Mouse (Mus musculus) embryo, embryonic 9.5 days (tissue): ENCODE results near the gene Arhgap15.

Source experiments
- DNase-seq: peaks from one replicate; pipeline ENCODE4 v3.0.0-alpha.2; 2017; ENCODE audit errors: extremely low spot score

Arhgap15 gene

GRCm38 (mm10) chr2:44111276-44111675, 362.7 kb downstream of the Arhgap15 start:
- no peak for DNase-seq

- DNase-seq: no peak
These were observed 364.6 kb downstream of the Arhgap15 start for GRCm38 (mm10) chr2:44112990-44113798.

GRCm38 (mm10) chr2:44114296-44114695, 365.7 kb downstream of the Arhgap15 start:
- DNase-seq: no peak

GRCm38 (mm10) chr2:44121162-44121561, 372.5 kb downstream of the Arhgap15 start:
- no peak for DNase-seq

GRCm38 (mm10) chr2:44123246-44123645, 374.6 kb downstream of the Arhgap15 start:
- no peak for DNase-seq

GRCm38 (mm10) chr2:44124093-44124492, 375.5 kb downstream of the Arhgap15 start:
- DNase-seq: no peak

- DNase-seq: no peak
These were observed 376.1 kb downstream of the Arhgap15 start for GRCm38 (mm10) chr2:44124683-44125082.

GRCm38 (mm10) chr2:44126044-44126695, 377.5 kb downstream of the Arhgap15 start:
- no peak for DNase-seq

GRCm38 (mm10) chr2:44129533-44129932, 380.9 kb downstream of the Arhgap15 start:
- DNase-seq: no peak

GRCm38 (mm10) chr2:44131271-44131670, 382.6 kb downstream of the Arhgap15 start:
- no peak for DNase-seq

GRCm38 (mm10) chr2:44134796-44135195, 386.2 kb downstream of the Arhgap15 start:
- no peak for DNase-seq

GRCm38 (mm10) chr2:44140455-44140854, 391.8 kb downstream of the Arhgap15 start:
- no peak for DNase-seq

- no peak for DNase-seq
These were observed 393.5 kb downstream of the Arhgap15 start for GRCm38 (mm10) chr2:44142152-44142551.

GRCm38 (mm10) chr2:44142611-44143010, 394.0 kb downstream of the Arhgap15 start:
- no peak for DNase-seq

- DNase-seq: no peak
These were observed 397.7 kb downstream of the Arhgap15 start for GRCm38 (mm10) chr2:44146124-44146981.

GRCm38 (mm10) chr2:44147486-44147885, 398.9 kb downstream of the Arhgap15 start:
- no peak for DNase-seq

- DNase-seq: no peak
These were observed 399.3 kb downstream of the Arhgap15 start for GRCm38 (mm10) chr2:44147971-44148370.

GRCm38 (mm10) chr2:44148550-44149100, 400.0 kb downstream of the Arhgap15 start:
- DNase-seq: no peak

- no peak for DNase-seq
These were observed 403.7 kb downstream of the Arhgap15 start for GRCm38 (mm10) chr2:44152301-44152700.

- DNase-seq: no peak
These were observed 411.7 kb downstream of the Arhgap15 start for GRCm38 (mm10) chr2:44160358-44160757.

GRCm38 (mm10) chr2:44165789-44166188, 417.2 kb downstream of the Arhgap15 start:
- no peak for DNase-seq

GRCm38 (mm10) chr2:44166716-44167115, 418.1 kb downstream of the Arhgap15 start:
- no peak for DNase-seq
